Mouse (Mus musculus): ENCODE results near the gene Hspa8.
"Not testable (repeated sequence)": the region's sequence is repeated elsewhere in the genome, so short reads cannot be mapped to it uniquely, and the experiment has no call there.

GRCm38 (mm10) chr9:40786820-40787219, 14.0 kb upstream of the Hspa8 start:
- TF ChIP-seq CTCF (IDR thresholded peaks at IDR 0.05; ENCODE audit: low read depth); EP300 (optimal IDR thresholded peaks at IDR 0.05): not testable (repeated sequence)

All from stomach, postnatal 0 days (tissue).